Mouse (Mus musculus) forebrain, postnatal 0 days (tissue): ENCODE data around the gene Otof. TPM values are rescaled to one million over a fixed set of nuclear protein-coding genes. Genes with fewer than 3 reads are reported as not detected.

ENCODE experiments used
- ATAC-seq: fragments of 200-750 bp; cut with Nextera tagmentation; 2 replicates; pipeline ENCODE4 v1.8.0; 2017; ENCODE audit warnings: mild to moderate bottlenecking, moderate library complexity
- DNase-seq: peaks from one replicate; pipeline ENCODE4 v3.0.0-alpha.2; 2015
- H3K27ac ChIP-seq: fragments of 300-500 bp; sonication (generic); 2 replicates; pipeline ENCODE4 v1.5.1; 2014; ENCODE audit warnings: low read depth, mild to moderate bottlenecking, antibody characterized with exemption, low read length, moderate library complexity, mixed read lengths
- H3K27me3 ChIP-seq: fragments of 300-500 bp; sonication (generic); 2 replicates; pipeline ENCODE4 v1.6.1; 2014; ENCODE audit warnings: mild to moderate bottlenecking, low read length, mixed read lengths; ENCODE audit not compliant: insufficient read depth
- H3K36me3 ChIP-seq: fragments of 300-500 bp; sonication (generic); 2 replicates; pipeline ENCODE4 v1.6.1; 2014; ENCODE audit warnings: mild to moderate bottlenecking, moderate library complexity; ENCODE audit not compliant: insufficient read depth
- H3K4me1 ChIP-seq: fragments of 300-500 bp; sonication (generic); 2 replicates; pipeline ENCODE4 v1.6.1; 2014; ENCODE audit warnings: antibody characterized with exemption; ENCODE audit not compliant: insufficient read depth
- H3K4me2 ChIP-seq: fragments of 300-500 bp; sonication (generic); 2 replicates; pipeline ENCODE4 v1.6.1; 2014; ENCODE audit warnings: low read depth, mild to moderate bottlenecking, moderate library complexity
- H3K4me3 ChIP-seq: fragments of 300-500 bp; sonication (generic); 2 replicates; pipeline ENCODE4 v1.5.1; 2014; ENCODE audit warnings: low read depth, low read length, mixed read lengths
- H3K9ac ChIP-seq: fragments of 300-500 bp; sonication (generic); 2 replicates; pipeline ENCODE4 v1.6.1; 2014; ENCODE audit warnings: mild to moderate bottlenecking
- H3K9me3 ChIP-seq: fragments of 300-500 bp; sonication (generic); 2 replicates; pipeline ENCODE4 v1.6.1; 2016; ENCODE audit warnings: low read length
- CTCF ChIP-seq: sonication (generic); IDR thresholded peaks from 2 replicates; pipeline ENCODE4 v1.5.1; 2016; ENCODE audit warnings: antibody characterized with exemption, control low read depth, low read depth
- WGBS: fragments of 180-500 bp; shearing (Covaris S2); extraction: QIAGEN DNeasy Blood & Tissue Kit; methylation state at CpG from one replicate; pipeline ENCODE4 v1.1.7; 2014; 5-methylcytosine and 5-hydroxymethylcytosine counted together
- polyA plus RNA-seq: library from polyadenylated mRNA; unstranded; fragments of >200 nt; fragmentation: Nextera tagmentation; extraction: Ambion mirVana; gene quantifications from 2 replicates; pipeline ENCODE4 v1.2.1, GENCODE M21; 2015
- total RNA-seq: library from RNA; depleted of rRNA; stranded (reverse); fragments of >200 nt; gene quantifications from 2 replicates; pipeline ENCODE4 v1.2.3, GENCODE M21; 2014

Gene Otof
- total and polyA plus RNA-seq, 2 experiments from 2014 or later: 3.0 to 7.6 TPM

DNA sequence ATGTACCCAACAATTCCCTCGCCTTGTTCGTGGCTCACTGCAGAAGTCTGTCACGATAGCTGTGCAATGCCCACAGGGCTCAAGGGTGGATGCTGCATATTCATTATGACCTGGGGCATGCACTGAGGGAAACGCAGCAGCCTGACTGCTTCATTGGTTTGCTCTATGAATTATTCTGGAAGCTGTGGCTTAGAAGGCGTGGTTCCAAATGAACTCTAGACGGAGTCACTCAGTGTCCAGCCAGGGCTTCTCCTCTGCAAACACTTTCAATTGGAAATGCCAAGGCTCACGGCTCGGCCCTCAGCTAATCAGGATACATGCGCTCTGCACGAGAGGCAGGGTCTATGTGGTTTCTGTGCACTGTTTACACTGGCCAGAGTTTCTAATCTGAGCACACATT, 50.2 kb downstream of the Otof start:
- Histone ChIP-seq H3K4me2 (no peak overlapping the region), H3K9me3 (no peaks in the 10 kb centered on the region), H3K4me3 (no peak overlapping the region), H3K36me3 (no peaks in the 10 kb centered on the region), H3K4me1 (no peaks in the 10 kb centered on the region), H3K9ac (no peak overlapping the region), H3K27me3 (no peaks in the 10 kb centered on the region), H3K27ac (no peak overlapping the region)
- 52% methylated on average over 10 of the region's 10 CpGs for WGBS
- no peak for ATAC-seq
- no peak for DNase-seq
- TF ChIP-seq CTCF: no peak

DNA sequence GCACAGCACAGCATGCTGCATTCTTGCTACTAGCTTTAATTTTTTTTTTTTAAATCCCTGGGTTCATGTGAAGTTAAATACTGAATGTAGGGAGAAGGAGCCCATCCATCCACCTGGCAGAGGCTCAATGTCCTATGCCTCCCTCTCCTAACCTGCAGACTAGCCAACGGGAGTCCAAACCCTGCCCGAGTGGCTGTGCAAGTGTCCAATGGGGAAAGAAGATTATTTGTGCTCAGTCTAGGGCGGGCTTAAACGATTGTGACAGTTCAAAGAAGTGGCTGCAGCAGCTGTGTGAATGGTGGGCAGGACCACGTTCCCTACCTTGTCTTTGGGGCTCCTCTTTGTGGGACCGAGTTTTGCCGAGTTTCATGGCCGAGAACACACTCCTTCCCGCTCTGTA, 54.9 kb downstream of the Otof start:
- Histone ChIP-seq H3K4me3 (no peak overlapping the region), H3K27me3 (no peaks in the 10 kb centered on the region), H3K27ac (no peak overlapping the region), H3K36me3 (no peaks in the 10 kb centered on the region), H3K4me2 (no peak overlapping the region), H3K4me1 (no peaks in the 10 kb centered on the region), H3K9me3 (no peaks in the 10 kb centered on the region), H3K9ac (no peak overlapping the region)
- 7% methylated on average over 9 of the region's 9 CpGs for WGBS
- TF ChIP-seq CTCF: no peak
- DNase-seq (no peak), ATAC-seq (no peak)

DNA sequence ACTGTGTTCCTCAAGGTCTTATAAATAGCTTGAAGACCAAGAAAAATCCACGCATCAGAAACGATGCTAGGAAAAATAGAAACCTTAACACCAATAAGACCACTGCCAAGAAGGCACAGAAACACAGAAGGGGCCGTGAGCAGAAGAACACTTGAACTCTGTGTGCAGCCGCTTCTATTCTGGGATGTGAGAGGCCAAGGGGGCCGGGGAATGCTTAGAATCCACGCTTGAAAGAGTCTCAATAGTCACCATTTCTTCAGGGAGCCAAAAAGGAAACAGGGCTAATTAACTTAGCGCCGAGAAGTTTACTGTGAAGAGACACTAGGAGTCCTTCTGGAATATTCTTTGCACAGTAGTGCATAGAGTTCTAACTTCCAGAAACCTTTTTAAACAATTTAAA, 60.6 kb downstream of the Otof start:
- peak; percentile 43 for DNase-seq
- H3K27ac ChIP-seq: no peak overlapping the region

DNA sequence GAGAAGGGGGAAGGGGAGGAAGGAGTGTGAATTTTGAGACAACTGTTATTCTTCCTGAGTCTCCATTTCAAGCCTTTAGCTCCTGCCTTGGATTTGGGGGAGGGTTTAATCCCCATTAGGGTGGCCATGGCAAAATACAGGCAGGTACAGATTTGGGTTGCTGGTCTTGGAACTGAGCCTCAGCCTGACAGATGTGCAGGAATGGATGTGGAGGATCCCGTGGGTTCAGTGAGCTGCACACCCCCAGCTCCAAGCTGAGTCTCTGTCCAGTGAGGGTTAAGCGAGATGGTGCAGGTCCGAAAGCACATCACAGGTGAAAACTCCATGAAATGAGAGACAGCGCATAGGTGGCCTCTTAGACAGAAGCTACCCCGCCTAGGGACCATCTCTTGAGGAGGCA, 61.2 kb downstream of the Otof start:
- DNase-seq (no peak), ATAC-seq (no peak)
- Histone ChIP-seq H3K36me3 (no peaks in the 10 kb centered on the region), H3K4me2 (no peak overlapping the region), H3K9me3 (no peaks in the 10 kb centered on the region), H3K4me1 (peaks cover 6% of the 10 kb centered on the region; the same call in 1 of the 2 replicates), H3K27me3 (no peaks in the 10 kb centered on the region), H3K4me3 (no peak overlapping the region), H3K27ac (no peak overlapping the region), H3K9ac (no peak overlapping the region)
- 68% methylated on average over 5 of the region's 5 CpGs for WGBS
- TF ChIP-seq CTCF: no peak

More for the DNA sequence above, 60.6 kb downstream of the Otof start:
- Histone ChIP-seq H3K4me3 (no peak overlapping the region), H3K9me3 (no peaks in the 10 kb centered on the region), H3K4me2 (no peak overlapping the region), H3K9ac (no peak overlapping the region), H3K4me1 (peaks cover 6% of the 10 kb centered on the region; the same call in 1 of the 2 replicates), H3K27me3 (no peaks in the 10 kb centered on the region), H3K36me3 (no peaks in the 10 kb centered on the region)
- peak; percentile 38 for ATAC-seq
- WGBS: 4% methylated on average over 8 of the region's 8 CpGs
- TF ChIP-seq CTCF: no peak

DNA sequence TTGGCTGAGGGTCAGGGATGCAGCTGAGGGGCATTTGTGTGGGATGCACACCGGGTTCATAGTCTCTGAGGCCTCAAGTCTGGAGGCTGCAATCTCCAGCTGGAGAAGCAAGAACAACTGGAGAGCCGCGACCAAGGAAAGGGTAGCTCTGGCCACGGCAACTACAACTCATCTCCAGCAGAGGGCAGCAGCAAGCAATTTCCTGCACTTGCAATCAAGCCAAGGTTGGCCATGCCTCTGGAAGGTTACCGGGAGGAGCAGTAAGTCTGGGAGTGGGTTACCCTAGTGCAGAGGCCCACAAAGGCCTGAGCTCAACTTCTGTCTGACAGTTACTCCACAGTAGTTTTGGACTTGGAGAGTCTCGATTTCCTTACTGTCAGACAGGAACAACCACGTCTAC, 70.3 kb downstream of the Otof start:
- 20% methylated on average over 7 of the region's 7 CpGs for WGBS
- Histone ChIP-seq H3K9ac (no peak overlapping the region), H3K27ac (no peak overlapping the region), H3K27me3 (no peaks in the 10 kb centered on the region), H3K4me3 (no peak overlapping the region), H3K36me3 (no peaks in the 10 kb centered on the region), H3K9me3 (no peaks in the 10 kb centered on the region), H3K4me2 (no peak overlapping the region), H3K4me1 (no peaks in the 10 kb centered on the region)
- DNase-seq (peak; percentile 80), ATAC-seq (0 out of 2 replicates have a peak, but pooled peaks have one; percentile 34)
- TF ChIP-seq CTCF: peak; percentile 87

DNA sequence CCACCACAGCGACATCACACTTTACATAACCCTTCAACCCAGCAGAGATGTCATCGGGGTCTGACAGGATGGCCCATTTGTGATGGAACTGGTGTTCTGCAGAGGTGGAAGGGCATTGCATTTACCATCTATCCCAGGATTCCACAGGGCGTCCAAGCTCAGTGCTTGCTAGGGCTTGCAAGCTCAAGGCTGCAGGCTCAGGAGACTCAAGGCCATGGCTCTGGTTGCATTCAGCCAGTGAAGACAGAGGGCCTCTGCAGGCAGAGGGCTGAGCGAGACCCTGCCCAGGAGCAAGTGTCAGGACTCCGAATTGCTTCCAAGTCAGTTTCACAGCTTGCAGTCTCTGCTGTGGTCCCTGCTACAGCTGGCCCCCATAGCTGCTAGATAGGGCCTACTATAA, 71.9 kb downstream of the Otof start:
- 87% methylated on average over 5 of the region's 5 CpGs for WGBS
- H3K36me3 ChIP-seq: no peaks in the 10 kb centered on the region
- H3K9me3 ChIP-seq: no peaks in the 10 kb centered on the region
- H3K4me1 ChIP-seq: no peaks in the 10 kb centered on the region
- ATAC-seq: no peak
- no peak for TF ChIP-seq CTCF
- no peak for DNase-seq
- no peak overlapping the region for H3K27ac ChIP-seq
- no peak overlapping the region for H3K9ac ChIP-seq
- H3K4me3 ChIP-seq: no peak overlapping the region
- no peaks in the 10 kb centered on the region for H3K27me3 ChIP-seq
- no peak overlapping the region for H3K4me2 ChIP-seq

DNA sequence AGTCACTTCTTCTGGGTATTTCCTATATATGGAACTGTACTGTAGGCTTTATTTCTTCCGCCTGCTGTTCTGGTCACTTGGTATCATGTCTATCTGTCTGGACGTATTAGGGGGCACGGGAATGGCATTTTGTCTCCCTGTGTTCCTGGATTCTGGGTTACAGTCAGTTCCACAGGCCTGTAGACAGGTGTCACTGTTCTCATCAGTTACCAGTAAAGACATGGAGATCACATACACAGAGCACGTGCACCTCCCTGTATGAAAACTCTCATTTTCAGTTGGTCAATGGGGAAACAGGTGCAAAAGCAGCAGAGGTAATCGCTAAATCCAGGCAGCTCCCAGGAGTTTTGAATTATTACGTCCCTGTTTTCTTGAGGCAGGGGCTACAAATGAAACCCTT, 74.0 kb downstream of the Otof start:
- H3K9ac ChIP-seq: no peak overlapping the region
- H3K27me3 ChIP-seq: no peaks in the 10 kb centered on the region
- H3K27ac ChIP-seq: no peak overlapping the region
- H3K4me2 ChIP-seq: no peak overlapping the region
- peak; percentile 68 for TF ChIP-seq CTCF
- H3K4me3 ChIP-seq: no peak overlapping the region
- WGBS: 72% methylated on average over 6 of the region's 6 CpGs
- peak; percentile 18 for DNase-seq
- H3K36me3 ChIP-seq: no peaks in the 10 kb centered on the region
- ATAC-seq: peak; percentile 65; the same call in 1 of the 2 replicates
- no peaks in the 10 kb centered on the region for H3K4me1 ChIP-seq
- no peaks in the 10 kb centered on the region for H3K9me3 ChIP-seq

DNA sequence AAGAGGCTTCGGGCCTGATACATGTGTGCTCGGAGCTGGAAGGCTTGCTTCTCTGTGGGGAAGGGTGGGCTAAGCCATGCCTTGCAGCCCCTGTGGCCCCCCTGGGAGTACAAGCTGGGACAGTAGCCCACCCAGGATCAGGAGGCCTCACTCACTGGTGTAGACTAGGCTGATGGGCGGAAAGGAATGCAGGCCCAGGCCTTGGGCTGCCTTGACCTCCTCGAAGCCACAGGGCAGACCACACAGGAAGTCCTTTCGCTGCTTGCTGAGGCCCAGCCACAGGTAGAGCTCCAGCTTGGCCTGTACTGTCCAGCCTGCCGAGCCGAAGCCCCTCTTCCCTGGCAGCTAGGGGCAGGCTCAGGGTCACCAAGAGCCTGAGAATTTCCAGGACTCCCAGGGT, 78.9 kb downstream of the Otof start:
- H3K27me3 ChIP-seq: no peaks in the 10 kb centered on the region
- ATAC-seq (no peak), DNase-seq (no peak)
- no peaks in the 10 kb centered on the region for H3K9me3 ChIP-seq
- no peaks in the 10 kb centered on the region for H3K36me3 ChIP-seq
- TF ChIP-seq CTCF: no peak
- H3K4me3 ChIP-seq: no peak overlapping the region
- H3K4me2 ChIP-seq: no peak overlapping the region
- 66% methylated on average over 7 of the region's 7 CpGs for WGBS
- H3K9ac ChIP-seq: no peak overlapping the region
- H3K4me1 ChIP-seq: no peaks in the 10 kb centered on the region
- H3K27ac ChIP-seq: no peak overlapping the region
